Mouse (Mus musculus) lung, adult 18-20 months (tissue): ENCODE measurements at regions not wholly inside any gene's neighbourhood (a gene's known extent, or its start where the extent isn't known, plus 50 kb on each side); places are given as distances from the start of the nearest gene placed in this dataset.

ENCODE experiments used
- DNase-seq, 2 experiments: peaks; one replicate each; pipeline ENCODE4 v3.0.0; 2022; ENCODE audit warnings: mixed read lengths in 2 of 2

DNA sequence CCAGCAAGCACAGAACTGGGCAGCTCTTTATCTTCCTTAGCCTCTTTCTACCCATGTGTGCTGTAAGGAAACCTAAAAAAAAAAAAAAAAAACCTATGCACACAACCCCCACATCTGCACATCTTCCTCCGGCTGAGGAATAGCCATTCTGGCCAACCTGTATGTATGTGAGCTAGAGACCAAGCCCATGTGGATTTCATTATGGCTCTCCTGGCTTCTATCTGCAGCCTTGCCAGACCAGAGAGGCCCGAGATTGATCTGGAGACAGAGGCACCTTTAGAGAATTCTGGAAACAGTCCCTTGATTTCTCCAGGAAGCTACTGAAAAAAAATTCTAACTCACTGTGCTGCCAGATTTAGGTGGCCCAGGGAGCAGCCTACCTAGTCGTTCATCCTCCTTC, 281.5 kb upstream of the Mki67 start:
- no peak for DNase-seq

DNA sequence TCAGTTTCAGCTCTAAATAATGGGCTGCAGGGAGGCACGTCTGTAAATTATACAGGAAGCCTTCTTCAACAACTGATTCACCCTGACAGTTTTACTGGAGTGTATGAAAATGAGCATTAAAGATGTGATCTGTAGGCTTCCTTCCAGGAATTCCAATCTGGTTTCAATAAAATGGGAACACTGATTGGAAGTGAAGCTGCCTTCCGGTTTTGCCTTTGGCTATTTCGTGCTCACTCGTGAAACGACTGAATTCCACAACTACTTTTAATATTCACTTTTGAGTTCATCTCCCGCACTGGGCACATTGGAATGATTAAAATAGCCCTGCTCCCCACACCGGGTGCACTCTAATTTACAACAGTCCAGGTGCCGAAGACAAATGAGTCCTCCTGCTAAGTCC, 286.2 kb upstream of the Mki67 start:
- DNase-seq, result no peak

- no peak for DNase-seq
Observed at GRCm38 (mm10) chr7:136003291-136003690, 287.1 kb upstream of the Mki67 start.

GRCm38 (mm10) chr7:136007796-136008455, 291.8 kb upstream of the Mki67 start:
- no peak for DNase-seq

- DNase-seq, result no peak
Observed at GRCm38 (mm10) chr7:136008486-136008885, 292.3 kb upstream of the Mki67 start.

DNA sequence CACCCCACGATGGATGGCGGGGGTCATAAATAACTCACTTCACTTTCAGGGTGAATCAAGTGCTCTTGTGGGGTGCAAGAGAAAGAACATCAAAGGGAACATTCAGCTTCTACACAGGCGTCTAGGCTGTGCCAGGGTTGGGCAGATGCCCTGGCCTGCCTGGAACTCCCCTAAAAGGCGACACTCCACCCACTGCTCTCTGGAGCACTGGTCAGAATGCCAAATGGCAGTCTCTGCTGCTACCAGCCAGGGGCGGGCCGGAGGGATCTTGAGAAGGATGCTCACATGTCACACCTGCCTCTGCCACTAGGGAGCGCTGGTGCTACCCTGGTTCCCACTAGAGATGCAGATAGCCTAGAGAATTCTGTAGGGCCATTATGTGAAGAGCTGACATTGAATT, 293.9 kb upstream of the Mki67 start:
- peak; percentile 1 to 4 for DNase-seq

- DNase-seq, result no peak
Observed at GRCm38 (mm10) chr7:136014706-136015105, 298.5 kb upstream of the Mki67 start.

GRCm38 (mm10) chr7:136016918-136017317, 300.8 kb upstream of the Mki67 start:
- DNase-seq, result no peak

DNA sequence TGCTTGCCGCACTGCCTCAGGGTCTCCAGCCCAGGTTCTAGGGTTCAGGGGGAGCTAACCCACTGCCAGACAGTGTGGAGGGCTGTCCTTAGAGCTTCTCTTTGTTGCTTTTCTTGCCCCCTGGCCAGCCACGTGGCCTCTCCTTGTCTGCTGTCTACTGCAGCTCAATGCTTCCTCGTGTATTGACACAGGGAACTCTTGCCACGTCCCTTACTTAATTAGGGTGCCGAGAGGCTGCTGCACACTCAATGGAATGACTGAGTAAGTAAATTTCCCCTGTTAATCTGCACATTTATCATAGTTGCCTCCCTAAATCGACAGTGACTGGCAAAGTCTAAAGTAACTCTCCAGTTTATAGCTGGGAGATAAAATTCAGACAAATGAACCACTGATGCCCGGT, 304.4 kb upstream of the Mki67 start:
- no peak for DNase-seq

DNA sequence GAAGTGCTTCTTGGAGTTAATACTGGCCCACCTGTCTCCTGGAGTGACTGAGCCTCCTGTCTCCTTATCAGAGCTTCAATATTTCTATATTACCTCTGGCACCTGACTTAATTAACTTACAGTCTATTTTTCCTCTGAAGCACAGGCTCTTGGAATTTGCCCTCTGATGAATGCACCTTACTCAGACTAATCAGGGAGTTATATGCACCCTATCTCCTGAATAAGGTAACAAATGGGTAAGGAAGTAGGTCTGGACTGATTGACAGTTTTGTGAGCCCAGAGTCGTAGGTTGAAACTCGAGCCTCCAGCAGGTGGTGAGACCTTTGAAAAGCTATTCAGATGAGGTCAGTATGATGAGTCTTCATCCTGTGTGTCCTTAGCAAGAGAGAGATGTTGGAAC, 304.9 kb upstream of the Mki67 start:
- no peak for DNase-seq

GRCm38 (mm10) chr7:136022781-136023448, 306.8 kb upstream of the Mki67 start:
- DNase-seq, result no peak

DNA sequence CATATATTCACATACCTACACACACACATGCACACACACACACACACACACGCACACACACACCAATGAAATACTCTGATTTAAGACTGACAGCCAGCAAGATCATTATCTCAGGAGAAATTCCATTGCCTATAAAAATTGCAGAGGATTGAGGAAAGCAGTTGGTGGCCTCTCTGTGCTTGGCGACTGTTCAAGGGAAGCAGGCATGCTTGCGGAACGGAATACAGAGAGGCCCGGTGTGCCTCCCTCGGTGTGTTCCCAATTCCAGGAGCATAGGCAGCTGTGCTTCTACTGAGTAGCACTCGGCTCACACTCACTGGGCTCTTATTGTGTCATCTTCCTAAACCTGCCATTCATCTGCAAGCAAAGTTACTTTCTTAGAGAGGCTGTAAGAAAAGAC, 310.3 kb upstream of the Mki67 start:
- no peak for DNase-seq

DNA sequence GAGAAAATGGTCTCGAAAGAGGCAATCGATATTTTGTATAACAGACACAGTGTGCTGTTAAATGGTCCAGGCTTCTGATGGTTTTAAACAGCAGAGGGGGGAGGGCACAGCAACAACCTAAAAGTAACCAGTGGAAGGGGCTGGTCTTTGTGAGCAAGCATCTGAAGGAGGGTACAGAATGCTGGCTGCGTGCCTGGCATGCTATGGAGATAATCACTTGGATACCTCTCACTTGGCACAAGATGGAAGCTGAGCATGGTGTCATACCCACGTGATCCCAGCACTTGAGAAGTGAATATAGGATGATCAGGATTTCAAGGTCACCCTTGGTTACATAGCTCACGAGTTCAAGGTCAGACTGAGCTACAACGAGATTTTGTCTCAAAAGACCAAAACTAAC, 315.9 kb upstream of the Mki67 start:
- DNase-seq, result no peak

DNA sequence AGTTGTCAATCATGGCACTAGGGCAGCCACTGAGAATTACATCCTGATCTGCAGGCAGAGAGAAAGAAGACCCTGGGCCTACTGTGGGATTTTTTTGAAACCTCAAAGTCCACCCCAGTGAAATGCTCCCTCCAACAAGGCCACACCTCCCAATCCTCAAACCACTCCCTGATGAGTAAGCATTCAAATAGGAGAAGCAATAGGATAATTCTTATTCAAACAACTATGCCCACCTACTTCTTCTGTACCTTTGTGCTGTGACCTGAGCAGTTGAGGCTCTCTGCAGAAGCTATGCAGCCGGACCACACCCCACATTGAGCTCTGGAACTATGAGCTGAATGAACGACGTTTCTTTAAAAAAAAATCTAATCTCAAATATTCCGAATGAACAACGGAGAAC, 317.4 kb upstream of the Mki67 start:
- no peak for DNase-seq

DNA sequence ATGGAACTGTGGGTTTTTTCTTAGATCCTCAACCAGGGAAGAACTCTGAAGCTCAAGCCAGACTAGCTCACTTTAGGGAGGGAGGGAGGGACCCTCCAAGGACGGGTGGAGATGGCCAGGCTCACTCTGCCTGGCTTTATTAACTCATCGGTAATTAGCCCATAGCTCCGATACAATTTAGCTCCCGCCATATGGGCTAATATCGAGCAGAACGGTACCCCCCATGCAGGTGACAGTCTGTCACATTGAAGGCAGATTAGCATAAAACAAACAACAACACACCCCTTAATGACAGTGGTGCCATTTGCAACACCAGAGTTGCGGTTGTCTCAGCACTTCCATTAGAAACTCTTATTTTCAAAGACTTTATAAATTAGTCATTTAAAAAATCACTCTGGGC, 319.6 kb upstream of the Mki67 start:
- DNase-seq, result no peak

DNA sequence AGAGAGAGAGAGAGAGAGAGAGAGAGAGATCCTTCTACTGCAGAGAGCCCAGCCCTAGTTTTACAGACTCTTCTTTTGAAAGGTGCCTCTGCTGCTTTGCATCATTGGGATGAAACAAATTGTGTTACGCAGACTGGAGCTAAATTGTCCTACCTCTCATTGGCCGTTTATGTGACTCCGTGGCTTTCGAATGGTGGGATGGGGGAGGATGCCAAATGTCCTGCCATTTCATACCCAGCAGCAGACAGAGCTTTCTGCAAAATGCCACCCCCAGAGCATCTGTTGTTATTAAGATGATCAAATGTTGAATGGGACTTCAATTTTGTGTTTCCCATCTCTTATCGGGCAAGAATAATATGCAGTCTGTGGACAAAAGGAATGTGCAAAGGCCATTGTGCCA, 321.9 kb upstream of the Mki67 start:
- no peak for DNase-seq

- no peak for DNase-seq
Observed at GRCm38 (mm10) chr7:136038906-136039305, 322.7 kb upstream of the Mki67 start.

DNA sequence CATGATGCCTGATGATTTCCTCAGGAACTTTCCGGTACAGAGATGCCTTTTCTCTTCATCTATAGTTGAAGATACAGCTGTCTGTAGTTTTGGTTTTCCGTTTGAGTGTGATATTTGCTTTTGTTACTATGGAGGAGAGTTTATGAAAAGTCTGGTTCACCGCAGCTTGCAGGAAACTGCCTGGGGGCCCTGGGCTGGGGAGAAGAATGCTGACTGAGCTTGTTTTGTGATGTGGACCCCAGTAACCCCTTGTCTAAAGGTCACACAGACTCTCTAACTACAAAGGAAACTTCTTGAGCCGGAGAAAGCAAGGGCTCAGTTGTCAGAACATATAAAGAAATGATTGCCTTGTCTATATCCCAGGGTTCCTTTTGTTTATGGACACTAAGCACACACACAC, 325.8 kb upstream of the Mki67 start:
- DNase-seq, result no peak

DNA sequence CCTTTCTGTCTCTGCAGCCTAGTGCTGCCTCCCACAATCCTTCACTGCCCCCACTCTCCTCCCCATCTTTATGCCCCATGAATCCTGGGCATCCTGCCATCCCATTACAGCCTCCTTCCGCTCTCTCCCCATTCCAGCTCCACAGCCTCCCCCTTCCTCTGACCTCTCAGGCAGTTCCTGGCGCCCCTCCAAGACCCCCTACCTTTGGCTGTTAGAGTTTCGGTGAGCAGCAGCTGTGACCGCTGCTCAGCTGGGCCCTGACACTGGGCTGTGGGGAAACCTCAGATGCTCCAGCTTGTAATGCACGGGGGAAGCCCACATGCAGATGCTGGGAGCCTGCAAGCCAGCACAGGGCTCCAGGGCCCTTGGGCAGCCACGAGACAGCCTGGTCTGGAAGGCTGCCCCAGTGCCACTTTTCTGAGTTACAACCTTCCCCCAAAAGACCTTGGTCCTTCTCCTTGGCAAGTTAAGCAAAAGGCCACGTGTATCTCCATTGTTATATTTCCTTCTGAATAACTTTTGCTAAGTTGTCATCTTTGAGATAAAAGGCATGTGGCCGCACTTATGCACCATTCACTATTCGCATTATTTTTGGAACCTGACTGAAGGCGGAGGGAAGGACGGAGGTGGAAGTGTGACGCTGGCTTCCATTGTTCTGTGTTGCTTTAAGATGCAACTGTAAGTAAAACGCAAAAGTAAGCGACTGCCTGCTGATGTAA, 330.6 kb upstream of the Mki67 start:
- peak in 1 of 2 experiments; percentile 5 for DNase-seq

DNA sequence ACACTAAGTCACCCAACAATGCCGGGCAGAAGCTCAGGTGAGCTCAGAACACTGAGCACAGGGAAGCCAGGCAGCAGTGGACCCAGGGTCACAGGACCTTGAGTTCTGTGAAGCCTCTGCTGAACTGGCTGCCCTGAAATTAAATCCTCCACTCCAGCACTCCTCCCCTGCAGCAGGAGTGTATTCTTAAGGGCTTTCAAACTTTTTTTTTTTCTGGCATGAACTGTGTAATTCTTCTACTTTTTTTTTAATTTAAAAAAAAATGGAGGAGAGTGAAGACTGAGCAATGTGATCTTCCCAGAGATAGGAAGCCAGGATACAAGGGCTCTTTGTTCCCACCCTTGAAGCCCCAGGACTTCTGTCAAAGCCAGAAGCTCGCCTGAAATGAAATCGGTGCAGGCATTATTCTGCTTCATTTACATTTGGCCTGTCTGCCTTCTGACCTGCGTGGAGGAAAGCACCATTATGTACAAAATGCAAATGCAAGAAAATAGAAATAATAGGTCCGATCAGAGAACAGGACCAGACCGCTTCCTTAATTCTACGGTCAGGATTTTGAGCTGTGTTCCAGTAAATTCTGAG, 331.3 kb upstream of the Mki67 start:
- no peak for DNase-seq

GRCm38 (mm10) chr7:136048925-136049586, 332.9 kb upstream of the Mki67 start:
- DNase-seq, result no peak

DNA sequence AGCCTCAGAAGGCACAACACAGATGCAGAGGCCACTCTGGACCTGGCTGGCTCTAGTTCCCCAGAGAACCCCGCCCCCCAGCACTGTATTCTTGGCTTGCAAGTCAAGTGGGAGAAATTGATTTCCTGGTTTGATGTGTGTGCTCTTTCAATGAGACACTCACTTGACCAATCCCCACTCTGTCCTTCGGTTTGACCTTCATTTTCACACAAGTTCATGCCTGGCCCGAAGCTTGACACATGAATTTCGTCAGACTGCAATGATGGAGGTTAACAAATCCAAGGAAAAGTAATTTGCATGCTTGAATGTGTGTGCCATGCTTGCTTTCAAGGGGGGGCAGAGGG, 333.4 kb upstream of the Mki67 start:
- DNase-seq, result no peak

- DNase-seq, result no peak
Observed at GRCm38 (mm10) chr7:136050116-136050515, 334.0 kb upstream of the Mki67 start.
